ENCODE assay signal across 10 mouse cellular contexts in the genomic region with DNA sequence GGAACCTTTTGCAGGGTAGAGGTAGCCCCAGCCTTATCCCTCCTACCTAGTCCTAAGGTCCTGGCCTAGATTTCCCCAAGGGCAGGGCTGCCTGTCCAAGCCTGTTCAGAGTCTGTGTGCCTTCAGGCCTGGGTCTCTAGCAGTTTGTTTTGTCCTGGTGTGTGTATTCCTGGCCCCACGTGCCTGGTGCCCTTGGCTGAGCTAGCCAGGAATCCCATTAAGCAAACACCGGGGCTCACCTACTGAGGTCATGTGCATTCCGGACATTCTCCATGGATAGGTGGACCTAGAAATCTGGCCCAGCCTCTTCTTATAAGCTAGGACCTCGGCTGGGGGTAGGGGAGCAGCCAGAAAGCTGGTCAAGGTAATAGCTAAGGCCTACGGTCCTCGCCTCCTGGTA. TPM values are rescaled to one million over a fixed set of nuclear protein-coding genes. Genes with fewer than 3 reads are reported as not detected.
A peak's percentile ranks its signal among the peaks of the same experiment; 100 is the strongest.
DNase-seq lines count a peak whose midpoint lies in the region; ATAC-seq lines count a peak whose summit lies in the region.
"Had no signal": no experiment of that assay in that cellular context is flagged by ENCODE, and none has a peak within 500 bp of the region (broad histone marks: within the 10 kb centered on the region; RNA-seq: fewer than 3 reads in every experiment).

No protein-coding gene starts in this region.

- WGBS in midbrain, embryonic 11.5 days, result 84% methylated on average over 6 of the region's 6 CpGs
- WGBS in midbrain, embryonic 14.5 days, result 83% methylated on average over 6 of the region's 6 CpGs

- no peak overlapping the region for H3K27ac ChIP-seq in midbrain, embryonic 11.5 days (ENCODE audit: low read depth, low read length)
- H3K27ac ChIP-seq in midbrain, embryonic 14.5 days (replicated peaks; ENCODE audit: low read depth, low read length), result no peak overlapping the region
- H3K27ac ChIP-seq: macrophage had no signal

- H3K36me3 ChIP-seq in midbrain, embryonic 11.5 days (ENCODE audit: control insufficient read depth, insufficient read depth, low read length), result no peaks in the 10 kb centered on the region
- no peaks in the 10 kb centered on the region for H3K36me3 ChIP-seq in midbrain, embryonic 14.5 days (ENCODE audit: control insufficient read depth, insufficient read depth, low read length)

- no peak overlapping the region for H3K4me2 ChIP-seq in midbrain, embryonic 11.5 days
- no peak overlapping the region for H3K4me2 ChIP-seq in midbrain, embryonic 14.5 days (ENCODE audit: low read length)

- H3K9me3 ChIP-seq in midbrain, embryonic 11.5 days (ENCODE audit: control insufficient read depth, low read length), result no peaks in the 10 kb centered on the region
- no peaks in the 10 kb centered on the region for H3K9me3 ChIP-seq in midbrain, embryonic 14.5 days (ENCODE audit: control insufficient read depth, low read length)

- no peak overlapping the region for H3K4me3 ChIP-seq in midbrain, embryonic 11.5 days (ENCODE audit: low read depth, low read length)
- no peak overlapping the region for H3K4me3 ChIP-seq in midbrain, embryonic 14.5 days (replicated peaks; ENCODE audit: low read depth, low read length)

- ATAC-seq in midbrain, embryonic 11.5 days (ENCODE audit: low FRiP score), result no peak
- ATAC-seq in midbrain, embryonic 14.5 days (ENCODE audit: low FRiP score, low TSS enrichment), result no peak

- peaks cover 3% of the 10 kb centered on the region; the same call in 1 of the 2 replicates for H3K27me3 ChIP-seq in midbrain, embryonic 11.5 days (ENCODE audit: control insufficient read depth, insufficient read depth, low read length)
- no peaks in the 10 kb centered on the region for H3K27me3 ChIP-seq in midbrain, embryonic 14.5 days (ENCODE audit: control insufficient read depth, insufficient read depth, low read length)

- H3K9ac ChIP-seq in midbrain, embryonic 11.5 days (ENCODE audit: low read length), result no peak overlapping the region
- no peak overlapping the region for H3K9ac ChIP-seq in midbrain, embryonic 14.5 days (replicated peaks; ENCODE audit: low read length)

- peaks cover 6% of the 10 kb centered on the region; the same call in 1 of the 2 replicates for H3K4me1 ChIP-seq in midbrain, embryonic 11.5 days (ENCODE audit: control insufficient read depth, insufficient read depth, low read length)
- no peaks in the 10 kb centered on the region for H3K4me1 ChIP-seq in midbrain, embryonic 14.5 days (ENCODE audit: control insufficient read depth, insufficient read depth, low read length)

- peak; percentile 28 for DNase-seq in midbrain, embryonic 11.5 days (ENCODE audit: low spot score, missing footprints)
- DNase-seq in midbrain, embryonic 14.5 days, result no peak
- peak; percentile 75 for DNase-seq in kidney, postnatal 10 days
- peak; percentile 85 to 89 for DNase-seq in lung, adult 18-20 months
- DNase-seq in yolk sac, embryonic 10.5 days (ENCODE audit: low spot score), result peak; percentile 84
- no peak for DNase-seq in embryo, embryonic 10 days (ENCODE audit: low spot score)
- no peak for DNase-seq in layer of hippocampus, adult 9-11 months
- DNase-seq in thymus, postnatal 25 days, result no peak
- DNase-seq: heart, postnatal 4 days had no signal

RNA-seq across cellular contexts. Expression of gene Eps8l2, which starts 1.8 kb away (rescaled TPM):
- 0.97 and 1.3 TPM in 2 replicates for polyA plus RNA-seq in midbrain, embryonic 11.5 days (2014; fragmentation: Nextera tagmentation; extraction: Ambion mirVana)
- 0.19 and 0.50 TPM in 2 replicates for polyA plus RNA-seq in midbrain, embryonic 14.5 days (2014; fragmentation: Nextera tagmentation; extraction: Ambion mirVana)
- polyA plus RNA-seq: macrophage had no signal

RNA-seq across cellular contexts. Expression of gene Tmem80, which starts 12.9 kb away (rescaled TPM):
- 31.4 and 34.4 TPM in 2 replicates for polyA plus RNA-seq in midbrain, embryonic 11.5 days (2014; fragmentation: Nextera tagmentation; extraction: Ambion mirVana)
- polyA plus RNA-seq in midbrain, embryonic 14.5 days (2014; fragmentation: Nextera tagmentation; extraction: Ambion mirVana), result 38.6 and 48.9 TPM in 2 replicates

RNA-seq across cellular contexts. Expression of gene Deaf1, which starts 13.0 kb away (rescaled TPM):
- 61.6 and 66.9 TPM in 2 replicates for polyA plus RNA-seq in midbrain, embryonic 11.5 days (2014; fragmentation: Nextera tagmentation; extraction: Ambion mirVana)
- 180 and 207 TPM in 2 replicates for polyA plus RNA-seq in midbrain, embryonic 14.5 days (2014; fragmentation: Nextera tagmentation; extraction: Ambion mirVana)

RNA-seq across cellular contexts. Expression of gene Drd4, which starts 48.7 kb away (rescaled TPM):
- 0.14 and 0.17 TPM in 2 replicates for polyA plus RNA-seq in midbrain, embryonic 11.5 days (2014; fragmentation: Nextera tagmentation; extraction: Ambion mirVana)
- polyA plus RNA-seq in midbrain, embryonic 14.5 days (2014; fragmentation: Nextera tagmentation; extraction: Ambion mirVana), result 0.53 and 0.54 TPM in 2 replicates
- polyA plus RNA-seq: macrophage had no signal

RNA-seq across cellular contexts. Expression of gene Taldo1, which starts 51.5 kb away (rescaled TPM):
- polyA plus RNA-seq in midbrain, embryonic 11.5 days (2014; fragmentation: Nextera tagmentation; extraction: Ambion mirVana), result 386 and 400 TPM in 2 replicates
- polyA plus RNA-seq in midbrain, embryonic 14.5 days (2014; fragmentation: Nextera tagmentation; extraction: Ambion mirVana), result 312 and 318 TPM in 2 replicates

Comparison
In these comparisons a context has a peak if more than half of its experiments do, and no peak if none do; other contexts are left out.
1. DNase-seq: peak in midbrain, embryonic 11.5 days (single experiment), kidney, postnatal 10 days (single experiment), lung, adult 18-20 months (2 of 2) and yolk sac, embryonic 10.5 days (single experiment); none in midbrain, embryonic 14.5 days (single experiment), embryo, embryonic 10 days (single experiment), layer of hippocampus, adult 9-11 months (single experiment) and thymus, postnatal 25 days (single experiment).